Mouse (Mus musculus): Measurements from ENCODE around the gene Ankrd44.

- TF ChIP-seq FLI1 (IDR thresholded peaks at IDR 0.05; ENCODE audit: low read length) (no peak), GATA1 (IDR thresholded peaks at IDR 0.05; ENCODE audit: borderline replicate concordance, low read length) (no peak)
Measured at GRCm38 (mm10) chr1:54637340-54637739, 288.8 kb downstream of the Ankrd44 start.

Data from megakaryocyte, embryonic 14.5 days (primary cell).